Mouse (Mus musculus) retina, embryonic 14.5 days (tissue): ENCODE measurements around the gene Supt5.

ENCODE experiments used
- DNase-seq: peaks from one replicate; pipeline ENCODE4 v3.0.0-alpha.2; 2015; ENCODE audit warnings: low spot score

The Supt5 gene

GRCm38 (mm10) chr7:28374647-28375046 is 36.1 kb upstream of the Supt5 start:
- DNase-seq, result no peak

- no peak for DNase-seq
Observed at GRCm38 (mm10) chr7:28373891-28374495, 35.4 kb upstream of the Supt5 start.

- DNase-seq, result peak; percentile 92
Observed at GRCm38 (mm10) chr7:28373131-28373581, 34.6 kb upstream of the Supt5 start.

GRCm38 (mm10) chr7:28372251-28373108 is 33.9 kb upstream of the Supt5 start, which contains the start of gene Plekhg2:
Gene Plekhg2, minus strand, starts transcription at chr7:28372599.
- peak; percentile 98 for DNase-seq

GRCm38 (mm10) chr7:28371514-28371989 is 33.0 kb upstream of the Supt5 start:
- DNase-seq, result peak; percentile 65

GRCm38 (mm10) chr7:28370977-28371513 is 32.5 kb upstream of the Supt5 start:
- no peak for DNase-seq

GRCm38 (mm10) chr7:28370051-28370450 is 31.5 kb upstream of the Supt5 start:
- no peak for DNase-seq

- no peak for DNase-seq
Observed at GRCm38 (mm10) chr7:28368276-28368920, 29.9 kb upstream of the Supt5 start.

- no peak for DNase-seq
Observed at GRCm38 (mm10) chr7:28367663-28368275, 29.2 kb upstream of the Supt5 start.

- DNase-seq, result no peak
Observed at GRCm38 (mm10) chr7:28362441-28363060, 24.0 kb upstream of the Supt5 start.

GRCm38 (mm10) chr7:28361647-28362341 is 23.2 kb upstream of the Supt5 start:
- DNase-seq, result no peak

GRCm38 (mm10) chr7:28360291-28360690 is 21.7 kb upstream of the Supt5 start:
- DNase-seq, result no peak

- no peak for DNase-seq
Observed at GRCm38 (mm10) chr7:28359854-28360253, 21.3 kb upstream of the Supt5 start.

GRCm38 (mm10) chr7:28358431-28358830 is 19.9 kb upstream of the Supt5 start:
- no peak for DNase-seq

- peak; percentile 5 for DNase-seq
Observed at GRCm38 (mm10) chr7:28357984-28358383, 19.4 kb upstream of the Supt5 start.

- peak; percentile 13 for DNase-seq
Observed at GRCm38 (mm10) chr7:28356981-28357380, 18.4 kb upstream of the Supt5 start.

GRCm38 (mm10) chr7:28355221-28355620 is 16.7 kb upstream of the Supt5 start:
- DNase-seq, result no peak

GRCm38 (mm10) chr7:28354596-28354995 is 16.1 kb upstream of the Supt5 start:
- no peak for DNase-seq

- no peak for DNase-seq
Observed at GRCm38 (mm10) chr7:28354113-28354581, 15.6 kb upstream of the Supt5 start.

GRCm38 (mm10) chr7:28353267-28353666 is 14.7 kb upstream of the Supt5 start:
- DNase-seq, result no peak
